Mouse (Mus musculus) layer of hippocampus, adult 9-10 months (tissue): ENCODE measurements around the gene Ccrl2.

Experiments
- DNase-seq: peaks from one replicate; pipeline ENCODE4 v3.0.0; 2022; ENCODE audit warnings: low spot score

Gene Ccrl2

DNA sequence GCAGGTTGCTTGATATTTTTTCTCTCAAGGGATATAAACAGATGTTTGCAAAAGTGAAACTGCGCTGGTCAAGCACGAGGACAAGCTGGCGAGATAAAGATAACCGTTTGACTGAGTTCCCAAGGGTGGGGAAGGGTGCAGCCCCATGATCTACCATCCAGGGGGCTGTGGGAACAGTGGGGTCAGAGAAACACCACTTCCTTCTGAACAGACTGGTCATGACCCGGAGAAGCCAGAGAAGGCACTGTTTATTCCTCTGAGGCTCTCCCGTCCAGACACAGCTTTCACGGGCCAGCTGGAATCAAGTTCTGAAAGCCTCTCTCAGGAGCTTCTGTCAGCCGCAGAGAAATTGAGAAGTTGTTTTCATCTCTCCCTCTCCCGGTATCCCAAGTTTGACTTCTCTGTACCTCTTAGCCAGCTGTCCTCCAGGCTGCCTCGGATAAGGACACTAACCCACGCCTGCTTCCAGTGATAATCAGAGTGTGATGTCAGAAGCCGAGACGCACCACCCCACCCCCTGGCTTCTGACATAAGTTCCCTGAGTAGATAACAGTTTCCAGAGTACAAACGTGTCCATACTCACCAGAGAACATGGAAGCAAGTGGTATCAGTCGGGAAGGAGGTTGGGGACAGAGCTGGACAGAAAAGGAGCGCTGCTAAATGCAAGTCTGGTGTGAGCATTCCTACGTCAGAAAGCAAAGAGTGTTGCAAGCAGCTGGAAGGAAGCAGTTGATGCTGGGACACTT lies at the start of gene Ccrl2:
Gene Ccrl2, minus strand, starts transcription at position 722 of the 746 bp plus-strand sequence.
- no peak for DNase-seq

DNA sequence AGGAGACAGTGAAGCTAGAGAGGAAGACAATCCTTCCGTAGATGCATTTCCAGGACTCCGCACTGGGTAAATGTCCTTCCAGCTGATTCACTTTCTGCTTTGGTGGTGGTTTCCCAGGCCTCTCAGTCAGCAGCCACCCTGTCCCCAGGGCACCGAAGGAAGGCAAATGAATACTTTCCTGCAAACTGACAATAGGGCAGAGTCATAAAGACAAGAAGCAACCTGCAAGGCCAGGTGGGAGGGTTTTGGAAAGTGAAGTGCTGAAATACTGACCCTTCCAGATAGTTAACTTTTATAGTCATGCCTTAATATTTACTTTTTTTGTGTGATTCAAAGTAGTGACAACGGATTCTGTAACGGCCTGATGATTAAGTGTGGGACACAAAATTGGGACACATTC lies 46.6 kb upstream of the Ccrl2 start:
- DNase-seq: no peak

DNA sequence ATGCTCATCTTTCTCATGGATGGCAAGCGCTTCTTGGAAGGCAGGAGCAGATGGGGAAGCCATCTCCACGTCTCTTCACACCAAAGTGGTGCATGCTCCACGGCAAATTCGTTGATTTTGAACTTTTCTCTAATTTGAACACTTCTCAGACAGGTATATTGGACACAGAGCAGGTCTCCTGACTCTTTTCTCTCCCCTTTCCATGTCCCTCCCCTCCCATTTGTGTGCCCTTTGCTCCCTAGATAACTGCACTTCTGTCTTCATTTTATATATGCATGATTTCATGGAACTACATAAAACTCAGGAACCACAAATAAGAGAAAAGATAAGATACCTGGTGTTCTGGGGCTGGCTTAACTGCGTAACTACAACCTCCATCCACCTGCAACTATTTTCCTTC lies 46.0 kb upstream of the Ccrl2 start:
- no peak for DNase-seq

DNA sequence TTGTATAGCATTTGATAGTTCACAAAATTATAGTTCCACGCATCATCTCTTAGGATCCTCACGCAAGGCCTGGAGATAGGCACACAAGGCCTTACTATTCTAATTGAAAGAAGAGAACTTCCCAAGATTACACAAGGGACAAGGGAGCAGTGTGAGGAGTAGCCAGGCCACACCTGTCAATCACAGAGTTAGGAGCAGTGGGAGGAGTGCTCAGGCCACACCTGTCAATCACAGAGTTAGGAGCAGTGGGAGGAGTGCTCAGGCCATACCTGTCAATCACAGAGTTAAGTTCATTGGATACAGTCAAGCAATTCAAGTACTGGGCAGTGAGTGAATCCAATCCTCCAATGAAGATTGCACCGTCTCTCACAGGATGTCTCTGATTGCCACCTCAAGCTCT lies 43.1 kb upstream of the Ccrl2 start:
- no peak for DNase-seq

DNA sequence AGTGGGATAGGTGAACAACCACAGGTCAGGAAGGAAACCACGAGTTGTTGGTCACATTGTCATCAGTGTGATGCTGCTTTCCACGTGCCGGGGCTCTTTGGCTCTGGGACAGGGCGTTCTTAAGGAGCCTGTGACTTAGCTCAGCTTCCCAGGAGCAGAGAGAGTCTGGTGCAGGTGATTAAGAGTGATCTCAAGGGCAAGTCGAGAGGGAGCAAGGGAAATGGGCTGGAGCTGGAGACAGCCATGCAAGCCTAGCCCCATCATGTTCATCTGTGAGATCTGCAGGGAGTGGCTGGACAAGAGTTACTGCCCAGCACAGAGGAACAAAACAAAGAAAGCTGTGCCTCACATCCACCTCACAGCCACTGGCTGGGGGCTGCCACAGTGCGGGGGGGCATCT lies 40.2 kb upstream of the Ccrl2 start:
- DNase-seq: no peak

DNA sequence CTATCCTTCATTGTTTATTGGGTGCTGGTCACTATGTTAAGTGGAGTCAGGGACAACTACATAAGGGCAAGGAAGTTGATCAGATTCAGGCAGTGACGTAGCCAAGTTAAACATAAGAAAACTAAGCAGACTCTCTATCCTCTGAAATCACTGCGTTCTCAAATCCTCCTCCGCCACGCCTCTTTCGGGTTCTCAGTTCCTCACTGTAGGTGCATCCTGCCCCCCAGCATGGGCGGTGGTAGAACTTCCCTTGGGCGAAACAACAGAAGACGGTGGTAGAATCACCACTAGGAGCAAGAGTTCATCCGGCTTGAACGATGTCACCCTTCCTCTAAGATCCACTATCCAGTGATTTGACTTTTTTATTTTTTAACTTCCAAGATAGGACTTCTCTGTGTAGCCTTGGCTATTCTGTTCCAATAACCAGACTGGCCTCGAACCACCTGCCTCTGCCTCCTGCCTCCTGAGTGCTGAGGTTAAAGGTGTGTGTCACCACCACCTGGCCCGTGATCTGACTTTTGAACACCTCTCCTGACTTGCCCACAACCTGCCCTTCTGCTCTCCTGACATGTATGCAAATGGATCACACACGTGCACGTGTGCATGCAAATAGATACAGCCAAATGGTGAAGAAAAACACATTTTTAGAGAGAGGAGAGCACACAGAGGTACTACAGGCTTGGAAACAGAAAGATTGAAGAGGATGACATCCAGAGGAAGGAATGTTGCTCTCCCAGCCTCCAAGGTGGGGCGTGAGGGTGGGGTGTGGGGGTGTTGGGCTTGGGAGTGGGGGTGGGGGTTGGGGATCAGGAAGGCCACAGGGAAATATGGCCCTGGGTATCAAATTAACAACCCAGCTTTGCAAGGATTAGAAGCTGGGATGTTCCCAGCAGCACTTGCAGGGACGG lies 39.4 kb upstream of the Ccrl2 start:
- no peak for DNase-seq

DNA sequence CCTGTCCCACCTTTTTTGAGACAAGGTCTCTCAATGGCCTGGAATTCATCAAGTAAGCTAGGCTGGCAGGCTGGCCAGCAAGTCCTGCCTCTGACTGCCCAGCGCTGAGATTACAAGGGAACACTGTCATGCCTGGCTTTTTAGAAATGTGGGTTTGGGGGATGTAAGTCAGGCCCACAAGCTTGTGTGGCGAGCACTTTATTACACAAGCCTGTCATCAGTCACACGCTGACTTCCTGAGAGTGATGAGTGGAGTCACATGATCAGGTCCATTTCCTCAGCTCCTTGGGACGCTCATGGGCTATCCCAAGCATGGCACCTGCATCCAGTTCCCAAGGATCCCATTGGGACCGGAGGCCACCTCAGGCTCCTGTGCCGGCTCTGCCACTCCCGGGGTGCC lies 38.4 kb upstream of the Ccrl2 start:
- no peak for DNase-seq

DNA sequence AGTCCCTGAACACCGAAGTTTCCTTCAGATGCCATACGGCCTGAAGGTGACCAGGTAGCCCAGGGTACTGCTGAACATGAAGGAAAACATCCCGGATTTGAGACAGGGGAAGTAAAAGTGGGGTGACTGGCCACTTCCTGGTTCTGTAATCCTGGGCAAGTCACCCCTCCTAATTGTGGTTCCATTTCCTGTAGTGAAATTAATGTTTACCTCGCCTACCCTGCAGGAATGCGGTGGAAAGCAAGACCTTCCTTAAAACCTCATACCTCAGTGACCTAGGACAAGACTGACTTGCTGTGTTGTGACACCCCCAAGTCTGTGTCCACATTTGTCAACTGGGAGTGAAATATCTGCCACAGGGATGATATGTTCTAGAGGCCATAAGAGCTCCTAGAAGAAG lies 37.3 kb upstream of the Ccrl2 start:
- no peak for DNase-seq

DNA sequence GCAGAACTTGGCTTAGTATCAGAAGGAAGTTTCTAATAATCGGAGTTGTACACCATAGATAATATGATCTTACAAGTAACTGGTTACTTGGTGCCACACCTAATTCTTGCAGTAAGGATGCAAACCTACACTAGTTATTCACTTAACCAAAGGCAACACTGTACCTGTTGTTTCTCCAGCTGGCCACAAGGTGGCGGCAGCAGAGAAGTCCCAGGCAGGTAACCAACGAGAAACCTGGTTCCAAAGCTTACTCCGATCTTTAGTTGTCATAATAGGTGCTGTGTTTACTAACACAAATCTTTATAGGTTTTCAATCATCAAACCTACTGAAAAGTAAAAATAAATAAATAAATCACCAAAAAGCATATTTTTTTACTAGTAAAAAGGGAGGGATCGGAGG lies 35.8 kb upstream of the Ccrl2 start:
- DNase-seq: peak; percentile 53

DNA sequence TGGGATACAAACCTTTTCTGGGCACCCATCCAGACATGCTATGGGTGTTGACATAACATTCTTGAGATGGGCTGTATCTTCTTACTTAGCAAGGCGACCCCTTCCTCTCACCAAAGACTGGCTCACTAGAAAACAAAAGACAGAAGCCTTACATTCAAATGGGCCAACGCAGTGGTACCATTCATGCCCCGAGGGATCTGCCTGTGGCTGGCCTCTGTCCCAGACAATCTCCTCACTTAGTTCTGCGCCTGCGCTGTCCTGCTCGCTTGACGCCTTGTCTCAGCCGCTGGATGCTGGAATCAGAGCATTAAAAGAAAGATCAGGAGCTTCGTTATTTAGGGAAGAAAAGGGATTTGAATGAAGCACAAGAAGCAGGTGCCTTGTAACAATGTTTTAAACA lies 35.3 kb upstream of the Ccrl2 start:
- no peak for DNase-seq

DNA sequence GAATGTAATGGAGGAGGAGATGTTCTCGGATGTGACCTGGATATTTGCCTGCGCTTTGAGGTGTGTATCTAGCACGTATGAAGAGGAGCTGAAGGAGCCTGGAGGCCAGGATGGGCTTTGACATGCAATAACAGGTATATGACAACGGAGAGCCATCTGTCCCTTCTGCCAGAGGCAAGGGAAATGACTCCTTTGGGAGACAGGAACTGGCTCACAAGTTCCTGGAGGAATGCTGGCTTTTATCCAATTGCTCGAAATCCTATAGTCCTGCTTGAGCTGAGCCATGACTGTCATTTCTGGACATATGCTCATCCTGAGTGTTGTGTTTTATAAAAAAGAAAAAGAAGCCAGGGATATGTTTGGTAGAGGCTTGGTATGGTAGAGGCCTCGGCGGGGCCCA lies 31.6 kb upstream of the Ccrl2 start:
- no peak for DNase-seq

DNA sequence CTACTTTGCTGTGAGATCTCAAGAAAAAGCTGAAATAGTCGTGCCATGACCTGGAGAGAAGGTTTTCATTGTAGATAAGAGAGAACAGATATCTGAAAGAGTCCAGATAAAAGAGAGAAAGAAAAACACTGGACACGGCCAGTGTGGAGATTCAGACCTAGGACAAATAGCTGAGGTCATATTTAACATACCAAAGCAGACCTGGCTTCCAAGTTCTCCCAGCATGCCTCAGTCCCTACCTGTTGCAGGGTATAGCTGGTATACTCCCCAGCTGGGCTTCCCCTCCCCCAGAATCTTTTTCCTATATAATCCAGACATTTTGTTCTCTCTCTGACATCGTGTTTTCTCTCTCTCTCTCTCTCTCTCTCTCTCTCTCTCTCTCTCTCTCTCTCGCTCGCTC lies 30.6 kb upstream of the Ccrl2 start:
- no peak for DNase-seq

DNA sequence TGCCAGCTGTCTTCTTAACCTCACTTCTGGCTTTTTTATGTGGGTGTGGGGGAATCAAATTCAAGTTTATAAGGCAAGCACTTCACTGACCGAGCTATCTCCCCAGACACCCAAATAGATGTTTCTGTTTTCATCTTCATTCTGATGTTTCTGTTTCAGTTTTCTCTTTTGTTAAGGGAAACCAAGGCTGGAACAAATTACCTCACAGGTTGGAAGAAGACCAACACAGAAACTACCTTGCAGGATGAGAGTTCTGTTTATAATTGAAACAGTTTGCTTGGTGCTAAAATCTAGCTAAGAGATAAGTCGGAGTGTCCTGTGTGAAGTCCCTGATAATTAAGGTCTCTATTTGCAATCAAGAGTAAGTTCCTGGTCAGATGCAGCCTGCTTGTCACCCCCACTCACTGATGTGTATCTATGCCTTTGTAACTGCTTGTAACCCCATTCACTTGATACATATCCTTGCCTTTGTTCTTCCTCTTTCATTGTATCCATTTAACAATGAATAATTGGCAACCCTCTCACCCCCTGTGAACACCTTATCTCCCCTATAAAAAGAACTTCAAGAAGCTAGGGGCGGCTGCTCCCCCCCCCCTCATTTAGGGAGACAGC lies 29.8 kb upstream of the Ccrl2 start:
- no peak for DNase-seq

DNA sequence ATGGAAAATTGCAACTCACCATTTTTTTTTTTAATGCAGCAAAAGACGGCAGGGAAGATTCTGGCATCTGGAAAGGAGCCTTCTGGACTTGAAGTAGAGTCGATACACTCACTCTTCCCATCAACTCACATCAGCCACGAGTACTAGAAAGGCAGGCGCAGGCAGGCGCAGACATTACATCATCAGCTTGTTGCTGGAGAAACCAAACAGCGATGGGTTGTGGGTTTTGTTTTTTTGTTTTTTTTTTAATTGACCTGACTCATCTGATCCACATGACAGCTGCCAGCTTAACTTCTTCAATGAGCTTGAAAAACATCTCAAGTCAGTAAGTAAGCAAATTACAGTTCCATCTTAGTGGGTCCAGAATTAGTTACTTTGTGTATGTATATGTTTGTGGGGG lies 28.8 kb upstream of the Ccrl2 start:
- DNase-seq: no peak

DNA sequence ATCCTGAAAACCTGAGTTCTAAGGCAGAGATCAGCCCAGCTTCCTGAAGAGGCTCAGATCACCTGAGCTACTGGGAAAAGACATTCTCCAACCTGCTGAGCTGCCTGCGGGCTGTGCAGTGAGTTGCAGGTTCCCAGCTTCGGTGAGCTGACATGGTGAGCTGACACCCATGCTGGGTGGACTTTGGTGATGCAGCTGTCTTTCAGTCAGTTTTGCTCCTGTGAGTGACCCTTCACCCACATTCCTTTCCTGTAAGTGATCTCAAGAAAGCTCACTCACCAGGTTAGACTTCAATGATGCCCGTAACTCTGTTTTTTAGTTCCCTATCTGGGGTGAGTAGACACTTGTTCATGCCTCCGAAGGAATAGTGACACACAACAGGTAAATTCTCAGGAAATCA lies 28.0 kb upstream of the Ccrl2 start:
- DNase-seq: no peak

DNA sequence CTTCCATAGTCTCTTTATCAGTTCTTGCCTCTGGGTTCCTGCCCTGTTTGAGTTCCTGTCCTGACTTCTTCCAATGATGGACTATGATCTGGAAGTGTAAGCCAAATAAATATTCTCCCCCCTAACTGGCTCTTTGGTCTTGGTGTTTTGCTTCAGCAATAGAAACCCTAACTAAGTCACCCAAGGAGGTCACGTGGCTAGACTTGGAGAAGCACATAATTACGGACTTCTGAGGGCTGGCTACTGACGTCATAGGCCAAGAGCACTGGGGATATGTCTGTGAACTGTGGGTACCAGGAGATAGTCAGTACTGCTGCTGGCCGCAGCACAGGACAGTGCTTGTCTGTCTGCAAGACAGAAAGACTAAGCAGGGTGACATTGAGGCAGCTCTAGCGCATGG lies 24.4 kb upstream of the Ccrl2 start:
- DNase-seq: no peak

DNA sequence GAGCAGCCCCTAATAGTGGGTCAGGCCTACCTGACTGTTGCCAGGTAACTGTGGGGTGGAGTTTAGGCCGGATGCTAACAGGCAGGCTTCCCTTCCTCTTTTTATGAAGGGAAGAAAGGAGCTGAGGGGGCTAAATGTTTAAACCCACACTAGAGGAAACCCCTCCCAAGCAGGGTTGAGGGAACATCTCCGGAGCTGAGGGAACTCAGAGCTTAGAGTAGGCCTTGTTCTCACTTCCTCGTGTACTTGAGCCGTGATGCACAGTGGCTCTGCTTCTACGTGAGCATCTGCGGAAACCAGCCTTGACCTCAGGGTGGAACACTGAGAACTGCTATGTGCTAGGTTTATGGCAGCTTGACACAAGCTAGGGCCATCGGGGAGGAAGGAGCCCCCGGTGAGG lies 23.5 kb upstream of the Ccrl2 start:
- no peak for DNase-seq

DNA sequence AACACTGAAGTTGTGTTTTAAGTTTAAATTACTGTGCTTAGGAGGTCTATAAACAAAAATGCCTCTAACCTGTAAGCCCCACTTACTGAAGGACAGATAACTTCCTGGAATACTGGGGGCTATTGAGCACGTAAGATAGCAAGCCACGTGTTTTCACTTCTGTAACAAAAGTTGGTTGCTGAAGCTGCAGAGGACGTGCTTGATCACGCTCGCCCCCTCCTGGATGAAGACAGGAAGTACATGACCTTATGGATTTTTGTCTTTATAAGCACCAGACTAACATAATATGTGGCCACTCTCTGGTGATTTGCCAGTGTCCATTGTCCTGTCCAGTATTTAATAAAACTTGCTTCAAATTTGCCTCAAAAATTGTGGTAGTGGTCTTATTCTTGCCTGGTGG lies 20.4 kb upstream of the Ccrl2 start:
- no peak for DNase-seq

DNA sequence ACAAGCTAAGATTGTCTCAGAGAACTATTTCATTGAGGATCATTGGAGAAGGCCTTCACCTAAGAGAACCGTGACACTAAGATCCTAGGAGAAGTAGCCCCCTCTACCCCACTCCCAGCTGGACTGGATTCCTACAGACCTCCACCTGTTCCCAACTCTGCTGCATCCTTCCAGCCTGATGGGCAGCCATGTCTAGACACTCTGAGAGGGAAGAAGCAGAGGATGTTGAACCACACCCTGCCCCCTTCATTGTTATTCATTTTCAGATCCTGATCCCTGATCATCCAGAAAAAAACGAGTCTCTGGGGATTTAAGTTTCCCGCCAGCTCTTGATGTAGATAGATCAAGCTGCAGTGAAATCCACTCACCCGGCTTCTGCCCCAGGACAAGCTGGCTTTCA lies 15.7 kb upstream of the Ccrl2 start:
- no peak for DNase-seq

DNA sequence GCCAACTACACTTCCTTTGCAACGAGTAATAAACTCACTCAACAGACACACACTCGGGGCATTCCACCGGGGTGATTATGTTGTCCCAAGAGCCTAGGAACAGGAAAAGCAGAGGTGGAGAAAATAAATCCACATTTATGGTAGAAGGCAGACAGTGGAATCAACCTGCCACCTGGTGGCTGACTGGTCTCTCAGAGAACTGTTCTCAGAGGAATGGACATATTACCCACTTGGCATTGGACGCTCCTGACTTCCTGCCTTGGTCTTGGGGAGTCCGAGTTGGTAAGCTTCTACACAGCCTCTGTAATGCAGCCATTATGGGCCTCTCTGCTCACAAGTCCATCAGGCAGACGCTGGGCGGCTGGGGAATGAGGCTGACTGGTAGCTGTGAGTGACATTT lies 14.9 kb upstream of the Ccrl2 start:
- DNase-seq: no peak

DNA sequence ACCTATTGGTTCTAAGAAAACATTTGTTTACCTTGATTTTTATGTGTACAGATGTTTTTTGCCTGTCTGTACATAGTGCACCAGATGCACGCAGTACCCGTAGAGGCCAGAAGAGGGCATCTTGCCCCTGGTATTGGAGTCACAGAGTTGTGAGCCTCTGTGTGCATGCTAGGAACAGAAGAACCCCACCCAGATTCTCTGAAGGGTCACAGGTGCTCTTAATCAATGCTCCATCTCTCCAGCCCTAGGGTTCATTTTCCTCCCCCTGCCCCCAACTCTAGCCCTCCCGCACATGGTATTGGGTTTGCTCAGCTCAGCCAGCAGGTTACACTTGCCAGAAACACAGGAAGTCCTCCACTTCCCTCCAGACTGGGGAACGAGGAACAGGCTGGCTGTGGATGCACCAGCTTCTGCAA lies 13.2 kb upstream of the Ccrl2 start:
- no peak for DNase-seq

DNA sequence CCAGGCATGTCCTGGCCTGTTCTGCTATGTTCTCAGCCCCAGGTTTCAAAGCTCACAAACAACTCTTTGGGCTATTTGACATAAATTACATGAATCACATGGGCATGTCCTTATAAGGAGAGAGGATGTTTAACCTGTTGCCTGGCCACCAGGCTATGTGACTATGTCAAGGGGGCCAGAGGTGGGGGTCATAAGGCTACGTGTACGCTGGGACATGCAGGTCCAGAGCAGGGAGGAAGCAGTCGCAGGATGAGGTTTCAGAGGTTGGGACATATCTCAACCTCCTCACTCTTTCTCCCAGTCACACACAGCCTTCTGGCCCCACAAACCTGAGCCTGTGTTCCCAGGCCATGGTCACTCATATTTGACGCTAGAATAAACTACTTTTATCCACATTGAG lies 9.7 kb upstream of the Ccrl2 start:
- DNase-seq: no peak

DNA sequence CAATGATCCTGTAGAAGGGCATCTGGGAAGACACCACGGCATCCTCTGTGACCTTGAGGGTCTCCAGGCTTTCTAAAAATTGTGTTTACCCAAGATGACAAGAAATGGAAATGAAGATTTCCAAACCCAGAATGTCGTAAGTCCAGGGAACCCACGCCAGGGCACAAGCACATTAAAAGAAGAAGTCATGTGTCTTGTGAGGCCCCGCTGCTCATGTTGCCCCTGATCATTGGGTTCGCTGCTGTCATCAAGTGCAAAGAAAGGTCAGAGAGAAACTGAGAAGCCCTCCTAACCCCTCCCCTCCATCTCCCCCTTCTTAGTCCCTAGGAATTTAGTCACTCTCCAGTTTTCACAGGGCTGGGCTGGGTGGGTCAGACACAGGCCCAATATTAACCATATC lies 5.5 kb upstream of the Ccrl2 start:
- DNase-seq: no peak
